Mouse (Mus musculus) lung, postnatal 10 days (tissue): ENCODE measurements around the gene Tmem121b.

ENCODE experiments used
- DNase-seq: peaks from one replicate; pipeline ENCODE4 v3.0.0; 2021

Gene Tmem121b

DNA sequence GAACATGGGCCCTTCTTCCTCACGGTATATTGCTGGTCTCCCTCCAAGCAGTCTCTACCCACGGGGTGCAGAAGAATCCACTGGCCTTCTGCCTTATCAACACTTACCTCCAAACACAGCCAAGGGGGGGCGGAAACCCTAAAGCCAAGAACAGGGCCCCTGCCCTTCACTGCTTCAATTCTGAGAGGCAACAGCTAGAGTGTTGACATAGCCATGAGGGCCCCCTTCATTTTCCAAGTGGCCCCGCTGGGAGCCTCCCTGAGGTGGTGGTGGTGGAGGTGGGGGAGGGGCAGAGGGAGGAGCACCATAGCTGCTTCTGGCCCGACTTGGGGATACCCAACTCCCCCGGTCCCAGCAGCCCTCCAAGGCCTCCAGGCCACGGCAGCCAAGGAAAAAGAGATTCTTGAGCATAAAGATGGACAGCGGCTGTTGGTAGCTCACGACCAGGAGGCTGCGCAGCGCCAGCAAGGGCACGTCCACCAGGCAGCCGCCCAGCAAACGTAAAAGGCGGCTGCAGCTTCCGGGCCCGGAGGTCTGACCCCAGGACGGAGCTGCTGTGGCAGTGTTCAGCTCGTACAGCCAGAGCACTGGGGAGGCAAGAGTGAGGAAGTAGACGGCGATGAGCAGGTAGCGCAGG lies 1.6 kb downstream of the Tmem121b start:
- peak; percentile 77 for DNase-seq

DNA sequence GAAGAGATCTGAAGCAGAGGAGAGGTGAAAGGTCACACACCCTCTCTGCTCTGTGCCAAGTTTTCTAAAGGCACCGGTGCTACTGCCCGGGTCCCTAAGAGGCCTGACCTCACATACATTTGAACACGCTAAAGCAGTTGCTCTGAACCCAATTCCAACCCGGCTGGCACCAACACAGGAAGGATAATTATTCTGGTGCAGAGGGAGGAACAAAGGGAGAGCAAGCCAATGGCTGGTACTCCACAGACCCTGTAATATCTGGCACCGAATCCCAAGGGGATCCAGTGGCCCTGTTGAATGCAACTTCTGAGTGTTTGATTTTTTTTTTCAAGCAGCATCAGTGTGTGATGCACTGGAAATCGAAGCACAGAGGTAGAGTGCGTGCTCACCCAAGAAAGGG lies 2.5 kb downstream of the Tmem121b start:
- no peak for DNase-seq

- no peak for DNase-seq
These were observed 4.1 kb downstream of the Tmem121b start for GRCm38 (mm10) chr6:120489461-120489860.

DNA sequence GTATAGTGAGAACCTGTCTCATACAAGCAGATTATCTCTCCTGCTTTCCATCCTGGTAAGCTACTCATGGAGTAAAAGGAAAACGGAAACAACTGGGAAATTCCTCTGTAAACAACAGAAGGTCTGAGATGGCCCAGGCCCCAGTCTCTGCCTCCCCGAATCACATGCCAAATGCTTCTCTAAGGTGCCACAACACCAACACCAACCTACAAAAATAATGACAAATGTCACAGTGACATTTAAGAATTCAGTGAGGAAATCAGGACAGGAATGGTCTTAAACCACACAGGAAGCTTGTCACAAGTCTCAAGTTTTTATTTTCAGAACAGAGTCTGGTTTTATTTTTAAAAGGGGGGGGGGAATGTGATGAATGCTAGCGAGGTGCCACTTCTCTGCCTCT lies 5.0 kb downstream of the Tmem121b start:
- DNase-seq: no peak

DNA sequence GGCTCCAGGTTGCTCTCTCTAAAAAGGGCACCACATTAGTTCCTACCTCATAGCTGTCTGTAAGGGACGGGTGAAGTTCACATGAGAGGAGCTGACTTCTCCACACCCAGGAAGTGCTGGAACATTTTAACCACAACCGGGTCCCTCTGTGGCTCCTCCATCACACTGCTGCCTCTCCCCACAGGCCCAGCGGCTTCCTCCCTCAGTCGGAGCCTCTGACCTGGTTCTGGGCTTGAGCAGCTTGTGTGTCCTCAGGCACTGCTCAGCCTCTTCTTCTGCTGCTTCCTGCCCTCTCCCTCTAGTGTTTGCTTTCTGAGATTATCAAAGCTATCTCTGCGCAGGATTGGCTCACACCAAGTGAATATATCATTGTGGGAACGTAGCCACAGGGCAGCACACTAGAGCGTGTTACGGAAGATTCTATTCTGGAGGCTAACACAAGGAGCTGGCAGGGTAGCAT lies 7.5 kb downstream of the Tmem121b start:
- DNase-seq: no peak

GRCm38 (mm10) chr6:120485038-120485437 lies 8.6 kb downstream of the Tmem121b start:
- no peak for DNase-seq

- DNase-seq: peak; percentile 67
These were observed 10.4 kb downstream of the Tmem121b start for GRCm38 (mm10) chr6:120483211-120483626.

GRCm38 (mm10) chr6:120482756-120483155 lies 10.9 kb downstream of the Tmem121b start:
- DNase-seq: no peak

- no peak for DNase-seq
These were observed 11.6 kb downstream of the Tmem121b start for GRCm38 (mm10) chr6:120482021-120482420.

- peak; percentile 58 for DNase-seq
These were observed 12.1 kb downstream of the Tmem121b start for GRCm38 (mm10) chr6:120481538-120481937.

- DNase-seq: no peak
These were observed 13.2 kb downstream of the Tmem121b start for GRCm38 (mm10) chr6:120480361-120480760.

DNA sequence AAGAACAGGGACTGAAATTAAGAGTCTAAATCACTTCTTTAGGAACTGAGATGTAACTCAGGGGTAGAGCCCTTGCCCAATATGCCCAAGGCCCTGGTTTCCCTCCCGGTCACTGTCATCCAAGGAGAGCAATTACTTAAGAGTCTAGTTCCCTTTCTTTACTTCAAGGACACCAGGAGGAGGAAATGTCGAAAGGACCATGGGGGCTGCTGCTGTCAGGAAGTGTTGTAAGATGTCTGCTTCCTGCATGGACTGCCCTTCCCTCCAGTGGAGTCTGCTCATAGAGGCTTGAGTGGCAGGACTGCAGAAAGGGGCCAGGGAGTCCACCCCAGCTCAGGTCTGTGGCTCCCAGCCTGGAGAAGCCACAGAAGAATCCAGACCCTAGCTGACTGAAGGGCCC lies 14.3 kb downstream of the Tmem121b start:
- DNase-seq: no peak

DNA sequence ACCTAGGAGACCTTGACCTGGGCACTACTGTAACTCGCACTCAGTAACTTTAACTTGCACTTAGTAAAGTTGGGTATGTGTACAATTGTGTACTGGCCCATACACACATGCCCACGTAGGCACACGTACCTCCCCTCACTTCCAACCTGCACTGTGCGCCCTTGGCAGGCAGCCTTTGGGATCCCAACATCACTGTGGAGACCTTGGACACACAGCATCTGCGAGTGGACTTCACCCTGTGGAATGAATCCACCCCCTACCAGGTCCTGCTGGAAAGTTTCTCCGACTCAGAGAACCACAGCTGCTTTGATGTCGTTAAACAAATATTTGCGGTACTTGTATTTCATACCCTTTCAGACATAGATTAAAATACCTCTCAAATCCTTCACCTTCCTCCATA lies 18.3 kb downstream of the Tmem121b start:
- DNase-seq: no peak

DNA sequence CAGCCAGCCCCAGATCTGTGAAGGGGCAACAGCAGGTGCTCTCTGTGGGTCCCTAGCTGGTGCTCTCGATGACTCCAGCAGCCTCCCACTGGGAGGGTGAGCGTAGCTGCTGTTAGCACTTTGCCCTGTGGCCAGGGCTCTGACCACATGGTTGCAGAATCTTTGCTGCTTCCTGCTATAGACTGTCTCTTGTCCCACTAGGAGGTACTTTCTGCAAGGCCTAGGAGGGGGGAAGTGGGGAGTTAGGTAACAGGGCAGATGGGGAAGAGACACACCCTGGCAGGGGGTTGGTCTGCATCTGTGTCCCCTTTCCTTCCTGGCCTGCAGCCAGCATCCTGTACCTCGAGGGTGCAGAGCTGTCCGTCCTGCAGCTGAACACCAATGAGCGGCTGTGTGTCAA lies 20.2 kb downstream of the Tmem121b start:
- peak; percentile 45 for DNase-seq

DNA sequence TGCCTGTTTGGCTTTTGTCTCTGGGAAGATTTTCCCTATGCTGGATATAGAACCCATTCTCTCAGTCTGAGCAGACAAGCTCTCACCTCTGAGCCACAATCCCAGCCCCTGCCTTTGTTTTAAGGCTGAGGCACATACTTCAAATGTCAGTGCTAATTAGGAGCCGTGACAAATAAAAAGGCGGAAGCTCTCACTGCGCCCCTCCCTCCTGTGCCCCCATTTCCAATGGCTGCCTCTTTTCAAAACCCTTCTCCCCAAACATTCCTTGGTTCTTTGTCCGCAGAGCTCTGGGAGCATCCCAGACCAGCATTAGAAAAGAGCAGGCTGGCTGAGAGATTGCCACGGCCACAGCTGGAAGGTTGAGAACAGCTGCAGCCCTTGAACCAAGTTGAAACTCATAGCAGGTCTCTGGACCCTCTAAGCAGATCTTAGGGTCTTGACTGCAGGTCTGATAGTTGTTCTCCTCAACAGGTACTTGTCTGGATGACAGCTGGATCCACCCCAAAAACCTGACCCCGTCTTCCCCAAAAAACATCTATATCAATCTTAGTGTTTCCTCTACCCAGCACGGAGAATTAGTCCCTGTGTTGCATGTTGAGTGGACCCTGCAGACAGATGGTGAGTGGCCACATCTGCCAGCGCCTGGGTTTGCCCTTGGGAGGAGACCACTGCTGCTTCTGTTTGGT lies 21.0 kb downstream of the Tmem121b start:
- no peak for DNase-seq

DNA sequence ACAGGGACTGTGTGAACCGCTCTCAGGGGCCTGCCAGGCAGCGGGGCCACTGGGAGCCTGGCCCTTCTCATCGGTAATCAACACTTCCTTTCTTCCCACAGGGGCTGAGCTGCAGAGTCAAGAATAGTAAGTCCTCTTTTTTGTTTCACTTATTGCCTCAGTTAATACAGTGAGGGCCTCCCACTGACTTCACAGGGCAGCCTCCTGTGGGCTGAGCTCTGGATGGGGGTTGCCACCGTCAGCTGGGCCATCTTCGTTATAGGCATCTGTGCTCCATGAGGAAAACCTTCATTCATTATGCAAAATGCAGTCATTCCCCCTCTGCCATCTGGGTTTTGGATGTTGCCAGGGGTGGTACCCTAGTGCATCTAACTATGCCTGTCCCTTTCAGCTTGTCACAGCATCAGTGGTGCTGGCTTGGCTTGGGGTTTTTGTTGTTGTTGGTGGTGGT lies 21.6 kb downstream of the Tmem121b start:
- DNase-seq: no peak

- DNase-seq: no peak
These were observed 22.9 kb downstream of the Tmem121b start for GRCm38 (mm10) chr6:120470666-120471065.

DNA sequence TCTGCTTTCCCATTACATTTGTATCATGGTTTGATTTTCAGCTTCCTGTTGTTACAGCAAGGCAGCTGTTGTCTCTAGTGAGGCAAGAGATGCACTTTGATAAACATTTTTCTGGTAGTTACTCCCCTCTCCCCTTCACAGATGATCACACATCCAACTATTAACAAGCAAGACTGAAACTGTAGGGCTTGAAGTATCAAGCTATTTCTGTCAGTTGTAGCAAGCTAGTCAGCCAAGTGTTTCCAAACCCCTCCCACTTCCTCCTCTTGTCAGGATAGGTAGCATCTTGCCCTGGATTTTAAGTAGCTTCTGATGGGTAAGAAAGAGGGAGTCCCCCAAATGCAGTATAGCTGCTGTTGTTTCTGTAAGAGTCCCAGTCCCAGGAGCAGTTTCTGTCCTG lies 23.8 kb downstream of the Tmem121b start:
- DNase-seq: no peak

- DNase-seq: no peak
These were observed 24.3 kb downstream of the Tmem121b start for GRCm38 (mm10) chr6:120469268-120469667.

DNA sequence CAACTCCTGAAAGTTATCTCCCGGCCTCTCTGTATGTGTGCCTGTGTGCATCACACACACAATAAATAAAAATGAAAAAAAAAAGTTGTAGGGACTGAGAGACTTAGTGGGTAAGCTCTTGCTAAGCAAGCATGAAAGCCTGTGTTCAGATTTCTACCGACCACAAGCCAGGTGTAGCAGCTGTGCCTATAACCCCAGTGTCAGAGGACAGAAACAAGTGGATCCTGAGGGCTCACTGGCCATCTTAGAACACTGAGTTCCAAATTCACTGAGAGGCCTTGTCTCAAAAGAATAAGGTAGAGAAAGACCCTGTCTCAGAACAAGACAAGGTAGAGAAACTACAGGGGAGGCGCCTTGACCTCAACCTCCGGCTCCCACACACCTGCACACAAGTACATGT lies 25.3 kb downstream of the Tmem121b start:
- no peak for DNase-seq

DNA sequence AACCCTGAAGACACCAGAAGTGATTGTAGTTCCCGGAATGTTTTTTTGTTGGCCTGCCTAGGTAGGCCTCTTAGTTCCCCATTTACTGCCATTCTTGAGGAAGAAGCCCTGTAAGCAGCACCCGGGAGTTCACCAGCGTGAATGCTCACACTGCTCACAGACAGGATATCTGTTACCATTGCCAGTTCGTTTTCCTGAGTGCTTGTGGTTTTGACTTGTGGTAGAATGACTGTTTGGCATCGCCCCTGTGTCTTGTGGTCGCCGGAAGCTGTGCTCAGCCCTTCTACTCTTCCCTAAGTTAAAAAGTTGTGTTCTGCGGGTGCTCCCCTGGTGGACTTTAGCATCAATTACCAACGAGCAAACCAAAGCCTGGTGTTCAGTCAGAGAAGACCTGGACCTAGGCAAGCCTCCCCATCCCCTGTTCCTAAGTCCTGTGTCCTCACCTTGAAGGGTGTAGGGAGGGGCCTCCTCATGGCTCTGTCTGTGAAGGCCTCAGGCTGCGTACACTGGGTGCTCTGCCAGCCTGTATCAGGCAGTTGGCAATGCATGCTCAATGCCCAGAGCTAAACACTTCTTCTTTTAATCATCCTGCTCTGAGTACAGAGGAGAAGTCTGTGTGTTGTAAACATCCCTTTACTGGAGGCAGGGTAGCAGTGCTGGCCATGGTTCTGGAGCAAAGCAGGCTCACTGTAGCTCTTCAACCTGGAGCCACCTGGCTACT lies 26.8 kb downstream of the Tmem121b start:
- no peak for DNase-seq

- no peak for DNase-seq
These were observed 28.2 kb downstream of the Tmem121b start for GRCm38 (mm10) chr6:120465393-120465792.

DNA sequence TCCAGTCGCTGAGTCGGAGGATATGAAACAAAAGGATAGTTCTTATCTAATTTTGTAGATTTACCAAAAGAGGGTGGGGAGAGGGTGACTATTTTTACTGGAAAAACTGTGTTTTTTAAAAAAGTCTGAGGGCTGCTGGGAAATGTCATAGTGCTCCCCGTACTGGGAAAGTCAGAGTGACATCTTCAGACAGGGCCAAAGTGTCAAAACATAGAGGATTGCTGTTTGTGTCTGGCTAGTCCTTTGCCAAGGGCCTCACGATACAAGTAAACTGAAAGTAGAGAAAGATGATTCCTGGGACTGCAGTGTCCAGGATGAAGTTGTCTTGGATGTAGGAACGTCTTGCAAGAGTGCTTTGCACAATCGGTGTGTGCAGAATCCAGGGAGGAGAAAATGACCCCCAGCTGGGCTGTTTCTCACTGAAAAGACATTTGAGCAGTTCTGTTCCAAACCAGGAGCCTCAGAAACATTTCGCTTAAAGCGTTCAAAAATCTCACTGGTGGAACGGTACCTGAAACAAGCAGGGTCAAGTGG lies 29.1 kb downstream of the Tmem121b start:
- DNase-seq: no peak

GRCm38 (mm10) chr6:120463884-120464283 lies 29.7 kb downstream of the Tmem121b start:
- peak; percentile 65 for DNase-seq
